Mouse (Mus musculus): ENCODE results near the gene Sh3yl1.

Sh3yl1 gene

GRCm38 (mm10) chr12:30970700-30971099, 59.2 kb downstream of the Sh3yl1 start:
- DNase-seq, result no peak

- DNase-seq, result no peak
These were observed 92.3 kb downstream of the Sh3yl1 start for GRCm38 (mm10) chr12:31003795-31004194.

DNA sequence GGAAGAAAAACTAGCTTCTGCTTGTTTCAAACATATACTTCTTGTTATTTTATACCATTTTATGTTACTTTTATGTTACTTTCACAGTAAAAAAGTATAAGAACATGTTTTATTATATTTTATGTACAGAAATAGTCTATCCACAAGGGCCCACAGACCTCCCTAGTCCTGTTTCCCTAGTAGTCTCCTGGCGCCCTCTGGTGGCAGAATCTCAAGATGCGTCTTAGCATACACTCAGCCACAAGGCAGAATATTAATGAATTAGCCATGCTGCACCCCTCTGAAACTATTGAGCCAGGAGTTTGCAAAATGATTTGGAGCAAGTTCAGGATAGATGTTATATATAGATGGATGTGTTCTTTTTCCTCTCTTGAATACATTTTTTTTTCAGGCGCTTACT, 93.5 kb downstream of the Sh3yl1 start:
- DNase-seq, result peak; percentile 93

- peak; percentile 67 for DNase-seq
These were observed 96.7 kb downstream of the Sh3yl1 start for GRCm38 (mm10) chr12:31008171-31008570.
